Mouse (Mus musculus) adrenal gland, adult 2 months (tissue): ENCODE measurements around the gene Clec4n. TPM values are rescaled to one million over a fixed set of nuclear protein-coding genes. Genes with fewer than 3 reads are reported as not detected.
"Not testable (repeated sequence)": the region's sequence is repeated elsewhere in the genome, so short reads cannot be mapped to it uniquely, and the experiment has no call there.

Experiments used
- DNase-seq: peaks from one replicate; pipeline ENCODE4 v3.0.0; 2021
- long read RNA-seq: library from polyadenylated mRNA; stranded (forward); transcript quantifications from one replicate; pipeline ENCODE4 v2.0.0, GENCODE M21; 2021
- polyA plus RNA-seq: library from polyadenylated mRNA; depleted of rRNA; stranded (reverse); fragments of >200 nt; gene quantifications from 2 replicates; pipeline ENCODE4 v1.2.3, GENCODE M21; 2012; rRNA removed
- total RNA-seq, 2 experiments: library from RNA; stranded (reverse); gene quantifications; 2 replicates each; pipeline ENCODE4 v1.2.3; 2021

The Clec4n gene
- total RNA-seq, result 1 to 10 TPM in 1 of 2 experiments, under 1 TPM in 1; 0.52 to 2.4 TPM
- polyA plus RNA-seq, result 0.13 and 0.36 TPM in 2 replicates
- long read RNA-seq, partial matches to known transcripts, result 0 of 3 reads
- long read RNA-seq, other reads (novel, unspliced or antisense), result 0 of 3 reads

DNA sequence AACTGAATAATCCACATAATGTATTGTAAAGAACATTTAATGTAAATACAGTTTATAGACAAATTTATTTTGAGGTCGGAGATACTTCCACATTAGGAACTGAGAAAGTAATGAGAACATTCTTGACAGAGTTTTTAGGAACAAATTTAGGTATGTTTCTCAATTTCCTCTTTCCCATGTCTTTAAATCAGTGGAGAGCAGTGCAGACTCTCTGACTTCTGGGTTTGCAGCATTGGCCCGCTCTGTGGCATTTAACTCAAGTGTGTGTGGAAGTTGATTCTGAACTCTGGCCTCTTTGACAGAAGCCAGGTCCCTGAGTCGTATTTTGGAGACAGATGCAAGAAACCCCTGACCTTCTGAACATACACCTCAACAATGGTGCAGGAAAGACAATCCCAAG is at the start of gene Clec4n:
Gene Clec4n (plus strand): TSS at position 200 of the 400 bp plus-strand sequence.
- no peak for DNase-seq

- not testable (repeated sequence) for DNase-seq
Measured at GRCm38 (mm10) chr6:123184862-123185261, 44.8 kb upstream of the Clec4n start.

DNA sequence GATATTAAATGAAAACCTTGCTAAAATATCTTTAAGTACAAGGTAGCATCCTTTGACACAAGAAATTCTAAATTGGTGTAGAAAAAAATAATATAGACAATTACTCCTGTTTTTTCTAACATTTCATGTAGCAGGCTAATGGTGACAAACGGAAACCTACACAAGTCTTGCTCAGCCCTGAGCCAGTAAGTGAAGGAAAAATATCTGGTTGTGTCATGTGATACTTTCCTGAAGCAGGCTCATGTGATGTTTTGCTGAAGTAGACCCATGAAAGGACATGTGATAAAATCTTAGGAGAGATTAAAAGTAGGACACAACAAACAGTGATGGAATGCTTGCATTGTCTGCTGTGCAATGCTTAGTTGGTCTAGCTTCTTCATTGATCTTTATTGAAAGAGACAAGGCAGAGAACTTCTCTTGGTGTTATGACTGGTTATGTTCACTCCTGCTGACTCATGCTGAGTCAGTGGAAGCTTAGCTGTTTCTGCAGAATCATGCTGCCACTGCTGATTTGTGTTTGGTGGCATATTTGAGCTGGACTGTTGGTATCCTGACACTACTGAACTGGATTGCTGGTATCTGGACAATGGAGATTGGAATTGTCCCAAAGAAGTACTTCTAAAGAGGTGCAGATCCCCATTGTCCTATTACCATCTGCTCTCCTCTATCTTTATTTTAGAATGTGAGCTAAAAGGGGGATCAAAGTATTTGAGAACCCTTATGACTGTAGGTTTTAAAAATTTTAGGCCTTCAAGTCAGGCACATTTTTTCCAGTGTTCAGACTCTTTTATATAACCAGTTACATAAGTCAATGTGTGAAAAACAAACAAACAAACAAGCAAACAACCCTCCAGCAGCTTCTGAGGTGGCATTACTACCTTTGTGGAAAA is 22.2 kb upstream of the Clec4n start:
- no peak for DNase-seq

DNA sequence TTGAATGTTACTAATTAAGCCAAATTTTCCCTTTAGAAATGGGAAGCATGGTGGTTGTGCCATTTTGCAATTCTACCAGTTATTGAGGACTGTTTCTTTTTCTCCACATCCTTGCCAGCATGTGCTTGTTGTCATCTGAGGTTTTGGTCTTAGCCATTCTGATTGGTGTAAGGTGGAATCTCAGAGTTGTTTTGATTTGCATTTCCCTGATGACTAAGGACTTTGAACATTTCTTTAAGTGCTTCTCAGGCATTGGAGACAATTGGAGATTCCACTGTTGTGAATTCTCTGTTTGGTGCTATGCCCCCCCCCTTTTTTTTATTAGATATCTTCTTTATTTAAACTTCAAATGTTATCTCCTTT is 21.6 kb upstream of the Clec4n start:
- not testable (repeated sequence) for DNase-seq

DNA sequence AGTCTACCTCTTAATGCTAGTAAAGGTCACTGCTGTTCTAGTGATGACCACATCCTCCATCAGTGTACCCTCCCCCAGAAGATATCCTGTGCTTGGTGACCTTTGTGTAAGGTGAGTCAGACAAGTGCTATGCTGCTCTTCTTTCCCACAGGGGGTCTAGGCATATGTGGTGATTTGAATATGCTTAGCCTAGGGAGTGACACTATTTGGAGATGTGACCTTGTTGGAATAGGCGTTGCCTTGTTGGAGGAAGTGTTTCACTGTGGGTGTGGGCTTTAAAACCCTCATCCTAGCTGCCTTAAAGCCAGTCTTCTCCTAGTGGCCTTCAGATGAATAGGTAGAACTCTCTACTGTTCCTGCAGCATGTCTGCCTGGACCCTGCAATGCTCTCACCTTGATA is 17.9 kb upstream of the Clec4n start:
- DNase-seq, result no peak

- no peak for DNase-seq
Measured at GRCm38 (mm10) chr6:123227519-123228166, 2.0 kb upstream of the Clec4n start.

DNA sequence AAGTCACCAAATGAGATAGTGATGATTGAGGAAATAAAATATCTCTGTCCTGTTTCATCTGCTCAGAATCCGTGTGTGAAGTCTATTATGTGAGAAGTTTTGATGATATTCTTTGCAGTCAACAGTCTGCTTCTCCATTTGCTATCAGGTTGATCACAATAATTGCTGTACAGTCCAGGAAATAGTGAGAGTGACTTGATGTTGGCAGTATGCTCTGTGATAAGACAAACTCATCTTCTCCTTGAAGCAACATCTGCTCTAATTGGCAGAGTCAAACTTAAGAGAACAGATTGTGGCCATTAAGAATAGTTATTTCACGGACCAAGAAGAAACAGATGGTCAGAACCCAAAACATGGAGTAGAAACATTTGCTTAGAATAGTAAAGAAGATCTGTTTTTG is 1.5 kb downstream of the Clec4n start:
- DNase-seq, result no peak

GRCm38 (mm10) chr6:123237582-123237981 is 7.9 kb downstream of the Clec4n start:
- no peak for DNase-seq

DNA sequence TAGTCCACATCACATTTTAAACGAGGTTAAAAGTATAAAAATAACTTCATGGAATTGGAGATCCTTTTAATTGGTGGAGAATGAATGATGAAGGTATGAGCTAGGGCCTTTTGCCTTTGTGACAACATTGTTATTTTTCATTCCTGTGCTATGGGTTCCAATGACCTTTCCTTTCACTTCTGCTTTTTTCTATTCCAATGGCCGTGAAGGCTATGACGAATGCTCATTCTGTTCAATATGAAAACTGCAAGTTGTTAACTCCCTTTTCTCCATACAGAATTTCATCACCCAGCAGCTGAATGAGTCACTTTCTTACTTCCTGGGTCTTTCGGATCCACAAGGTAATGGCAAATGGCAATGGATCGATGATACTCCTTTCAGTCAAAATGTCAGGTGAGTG is 14.6 kb downstream of the Clec4n start:
- no peak for DNase-seq

GRCm38 (mm10) chr6:123248862-123249261 is 19.2 kb downstream of the Clec4n start:
- DNase-seq, result not testable (repeated sequence)

- no peak for DNase-seq
Measured at GRCm38 (mm10) chr6:123252735-123253134, 23.1 kb downstream of the Clec4n start.

DNA sequence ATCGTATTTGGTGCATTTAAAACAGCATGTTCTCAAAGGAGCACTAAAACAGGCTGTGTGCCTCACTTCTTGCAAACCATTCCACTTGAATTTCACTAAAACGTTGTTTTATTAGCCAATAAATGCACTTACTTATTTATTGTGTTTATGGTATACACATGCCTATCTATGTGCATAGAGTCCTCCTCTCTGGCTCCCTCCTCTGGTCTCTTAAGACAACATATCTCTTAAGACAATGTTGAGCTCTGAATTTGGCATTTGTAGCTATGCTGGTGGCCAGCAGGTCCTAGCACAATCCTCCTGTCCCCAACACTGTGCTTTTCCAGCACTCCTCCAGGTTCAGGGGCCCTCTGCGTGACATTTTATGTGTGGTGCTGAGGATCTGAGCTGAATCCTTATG is 29.3 kb downstream of the Clec4n start:
- no peak for DNase-seq

- no peak for DNase-seq
Measured at GRCm38 (mm10) chr6:123259889-123260603, 30.4 kb downstream of the Clec4n start.

GRCm38 (mm10) chr6:123260868-123261267 is 31.2 kb downstream of the Clec4n start:
- DNase-seq, result no peak

GRCm38 (mm10) chr6:123261555-123262161 is 32.0 kb downstream of the Clec4n start, which contains the start of gene Clec4d:
Clec4d (plus strand) TSS chr6:123262111.
- DNase-seq, result no peak

DNA sequence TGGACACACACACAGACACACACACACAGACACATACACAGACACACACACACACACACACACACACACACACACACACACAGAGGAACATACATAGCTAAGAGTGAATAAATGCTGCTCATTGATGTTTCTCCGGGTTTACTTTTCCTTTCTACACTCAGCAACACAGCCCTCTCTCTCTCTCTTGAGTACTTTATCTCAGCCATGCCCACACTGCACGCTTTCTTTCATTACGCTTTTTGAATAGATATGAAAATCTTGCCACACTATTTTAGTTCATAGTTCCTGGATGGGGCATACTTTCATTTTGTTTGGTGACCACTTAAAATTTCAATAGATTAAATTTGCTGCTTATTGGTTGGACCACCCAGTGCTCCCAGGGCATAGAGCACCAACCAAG is 34.6 kb downstream of the Clec4n start:
- no peak for DNase-seq

DNA sequence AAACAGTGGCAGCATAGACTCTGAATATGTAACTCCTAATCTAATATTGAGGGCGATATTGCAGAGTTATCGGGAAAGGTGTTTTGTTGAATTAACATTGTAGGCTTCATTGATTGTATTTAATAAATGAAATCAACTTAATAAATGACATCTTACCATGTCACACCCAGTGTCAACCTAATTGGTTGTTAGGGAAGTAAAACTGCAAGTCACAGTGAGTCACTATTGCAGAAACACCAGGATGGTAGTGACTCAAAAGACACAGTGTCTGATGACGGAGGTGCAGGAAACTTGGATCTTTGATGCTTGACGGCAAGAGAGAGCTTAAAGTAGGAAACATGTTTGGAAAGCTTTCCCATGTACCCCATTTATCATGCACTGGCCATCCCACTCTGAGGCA is 36.2 kb downstream of the Clec4n start:
- no peak for DNase-seq

GRCm38 (mm10) chr6:123266945-123267344 is 37.3 kb downstream of the Clec4n start:
- no peak for DNase-seq

DNA sequence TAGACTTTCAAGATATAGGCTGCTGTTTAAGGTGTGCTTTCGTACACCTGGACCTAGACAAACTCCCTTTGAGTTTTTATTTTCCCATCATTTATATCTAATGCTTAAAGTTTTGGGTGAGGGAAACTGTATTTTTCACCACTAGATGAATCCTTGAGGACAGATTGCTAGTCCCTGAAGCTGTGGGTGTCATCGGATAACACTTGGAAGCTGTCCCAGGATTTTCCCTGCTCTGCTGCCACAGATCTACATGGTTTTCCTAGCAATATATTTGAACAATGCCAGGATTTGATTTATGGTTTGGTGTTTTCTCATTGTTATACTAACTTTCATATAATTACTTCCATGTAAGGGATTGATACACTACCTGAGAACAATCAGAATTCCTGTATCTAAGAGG is 49.8 kb downstream of the Clec4n start:
- DNase-seq, result no peak

GRCm38 (mm10) chr6:123286311-123286710 is 56.7 kb downstream of the Clec4n start:
- DNase-seq, result no peak

DNA sequence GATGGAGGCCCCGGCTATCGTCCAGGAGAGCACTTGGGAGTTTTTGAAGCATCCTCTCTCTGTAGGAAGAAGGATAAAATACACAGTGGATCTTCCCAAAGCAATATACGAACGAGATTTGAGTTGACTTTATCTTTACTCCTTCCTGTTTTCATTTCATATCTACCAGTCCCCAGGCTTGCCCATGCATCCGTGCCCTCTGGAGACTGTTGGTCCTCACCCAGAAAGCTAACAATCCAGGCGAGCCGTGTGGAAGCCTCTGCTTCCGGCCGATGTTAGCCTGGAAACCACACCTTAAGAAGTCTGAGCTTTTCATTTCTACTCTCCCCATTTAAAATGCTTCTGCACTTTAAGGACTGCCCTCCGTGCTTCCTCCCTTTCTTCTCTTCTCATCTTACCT is 59.3 kb downstream of the Clec4n start:
- DNase-seq, result no peak

- no peak for DNase-seq
Measured at GRCm38 (mm10) chr6:123289753-123290152, 60.1 kb downstream of the Clec4n start, which contains the start of gene Clec4e. Clec4e (minus strand) TSS chr6:123289870.
